Mouse (Mus musculus): Measurements from ENCODE around the gene Spert. TPM values are rescaled to one million over a fixed set of nuclear protein-coding genes. Genes with fewer than 3 reads are reported as not detected.

Spert gene
- total and polyA plus RNA-seq, 3 experiments, result not detected

DNA sequence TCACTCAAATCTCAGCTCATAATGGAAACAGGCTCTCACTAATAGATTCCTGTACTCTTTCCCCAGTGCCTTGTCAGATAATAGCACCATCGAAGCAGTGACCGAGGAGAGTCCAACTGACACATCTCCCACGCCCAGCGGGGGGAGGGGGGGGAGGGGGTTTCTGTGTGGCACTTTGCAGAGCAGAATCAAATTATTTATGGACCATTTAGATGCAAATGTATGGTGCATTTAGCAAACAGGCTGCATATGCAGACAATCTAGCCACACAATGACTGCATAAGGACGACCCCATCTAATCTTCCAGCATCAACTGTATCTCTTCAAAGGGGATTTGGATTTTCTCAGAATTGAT is 51.9 kb downstream of the Spert start:
- Histone ChIP-seq H3K36me3 (replicated peaks in 1 of 2; ENCODE audit: control insufficient read depth in 1 of 2, insufficient read depth in 1 of 2, low read length in 1 of 2) (no peaks in the 10 kb centered on the region), H3K4me1 (ENCODE audit: control insufficient read depth in 1 of 2, insufficient read depth in 2 of 2) (no peaks in the 10 kb centered on the region), H3K4me3 (replicated peaks in 1 of 3; ENCODE audit: low read depth in 2 of 3, low read length in 2 of 3, poor library complexity in 1 of 3) (no peak overlapping the region), H3K9ac (ENCODE audit: insufficient read depth, low read depth) (no peak overlapping the region), H3K4me2 (ENCODE audit: insufficient read depth, low read depth, poor library complexity, severe bottlenecking) (no peak overlapping the region), H3K9me3 (replicated peaks; ENCODE audit: low read length) (no peaks in the 10 kb centered on the region), H3K27me3 (replicated peaks) (no peaks in the 10 kb centered on the region), H3K79me2 (replicated peaks; ENCODE audit: control insufficient read depth, extremely low read depth, insufficient read depth, poor library complexity, severe bottlenecking) (no peaks in the 10 kb centered on the region), H3K27ac (ENCODE audit: insufficient read depth, low read depth) (no peak overlapping the region)
- in situ Hi-C loops (cut with MboI; ENCODE audit: low pct_ligation_motif_present, low pct_unique_long_range_greater_than_20kb, low sequenced_read_pairs), result no loop called here
- dilution Hi-C loops (cut with MboI; ENCODE audit: extremely low pct_ligation_motif_present, extremely low pct_unique_long_range_greater_than_20kb, low sequenced_read_pairs), result no loop called here
- TF ChIP-seq TCF12 (IDR thresholded peaks at IDR 0.05; ENCODE audit: low read depth, low read length) (no peak), HCFC1 (IDR thresholded peaks at IDR 0.05; ENCODE audit: low read depth, low read length) (no peak), ZC3H11A (IDR thresholded peaks at IDR 0.05; ENCODE audit: low read depth, low read length) (no peak), NRF1 (IDR thresholded peaks at IDR 0.05; ENCODE audit: low read depth, low read length) (no peak), MXI1 (IDR thresholded peaks at IDR 0.05; ENCODE audit: low read depth, low read length) (no peak), POLR2A (IDR thresholded peaks at IDR 0.05; ENCODE audit: low read depth, low read length) (no peak), USF2 (conservative IDR thresholded peaks at IDR 0.05; ENCODE audit: low read depth, low read length) (no peak), RAD21 (IDR thresholded peaks at IDR 0.05; ENCODE audit: low read depth, low read length) (no peak), CTCF (conservative IDR thresholded peaks at IDR 0.05 in 1 of 2, IDR thresholded peaks at IDR 0.05 in 1 of 2; ENCODE audit: low read depth in 2 of 2, low read length in 2 of 2) (no peak), SIN3A (IDR thresholded peaks at IDR 0.05; ENCODE audit: low read length) (no peak), UBTF (IDR thresholded peaks at IDR 0.05; ENCODE audit: low read depth, low read length) (no peak), POLR2AphosphoS2 (IDR thresholded peaks at IDR 0.05; ENCODE audit: low read depth, low read length) (no peak), MAFK (IDR thresholded peaks at IDR 0.05; ENCODE audit: insufficient replicate concordance, low read length) (no peak), SMC3 (IDR thresholded peaks at IDR 0.05; ENCODE audit: low read depth, low read length) (no peak)
- no peak for DNase-seq (ENCODE audit: extremely low read depth)

DNA sequence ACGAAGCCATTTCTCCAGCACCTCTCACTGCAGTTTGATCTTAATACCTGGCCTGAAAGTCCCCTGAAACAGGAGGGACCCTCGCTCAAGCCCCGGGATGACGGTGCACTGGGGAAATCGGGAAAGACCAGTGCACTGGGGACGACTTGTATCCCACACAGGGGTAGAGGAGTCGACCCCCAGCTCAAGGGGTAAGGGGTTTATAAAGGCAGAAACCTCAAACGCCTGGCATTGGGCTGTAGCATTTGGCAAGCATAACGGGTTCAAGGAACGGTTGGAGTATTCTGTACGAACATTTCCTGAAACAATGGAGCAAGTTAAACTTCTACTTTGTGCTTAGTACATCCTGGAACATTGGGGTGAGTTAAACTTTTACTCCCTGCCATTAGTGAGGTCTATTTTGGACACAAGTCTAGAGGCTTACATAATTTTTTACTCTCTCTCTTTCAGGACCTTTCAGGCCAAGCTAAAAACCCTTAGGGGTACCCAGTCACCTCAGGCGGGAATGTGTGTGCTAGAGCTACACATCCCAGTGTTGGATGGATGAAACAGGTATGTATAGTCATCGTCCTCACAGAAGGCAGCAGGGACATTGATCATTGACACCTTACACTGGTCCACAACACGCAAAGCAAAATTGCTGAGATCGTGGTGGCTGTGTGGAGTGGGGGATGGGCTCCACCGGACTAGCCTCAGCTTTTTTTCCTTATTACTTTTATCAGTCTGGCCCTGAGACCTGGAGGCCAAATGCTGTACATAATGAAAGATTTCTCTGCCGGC is 52.5 kb downstream of the Spert start:
- Histone ChIP-seq H3K4me1 (ENCODE audit: control insufficient read depth in 1 of 2, insufficient read depth in 2 of 2) (no peaks in the 10 kb centered on the region), H3K9ac (ENCODE audit: insufficient read depth, low read depth) (no peak overlapping the region), H3K36me3 (replicated peaks in 1 of 2; ENCODE audit: control insufficient read depth in 1 of 2, insufficient read depth in 1 of 2, low read length in 1 of 2) (no peaks in the 10 kb centered on the region), H3K4me3 (replicated peaks in 1 of 3; ENCODE audit: low read depth in 2 of 3, low read length in 2 of 3, poor library complexity in 1 of 3) (no peak overlapping the region), H3K9me3 (replicated peaks; ENCODE audit: low read length) (no peaks in the 10 kb centered on the region), H3K4me2 (ENCODE audit: insufficient read depth, low read depth, poor library complexity, severe bottlenecking) (no peak overlapping the region), H3K27me3 (replicated peaks) (no peaks in the 10 kb centered on the region), H3K27ac (ENCODE audit: insufficient read depth, low read depth) (no peak overlapping the region), H3K79me2 (replicated peaks; ENCODE audit: control insufficient read depth, extremely low read depth, insufficient read depth, poor library complexity, severe bottlenecking) (no peaks in the 10 kb centered on the region)
- dilution Hi-C loops (cut with MboI; ENCODE audit: extremely low pct_ligation_motif_present, extremely low pct_unique_long_range_greater_than_20kb, low sequenced_read_pairs) (no loop called here), in situ Hi-C loops (cut with MboI; ENCODE audit: low pct_ligation_motif_present, low pct_unique_long_range_greater_than_20kb, low sequenced_read_pairs) (no loop called here)
- TF ChIP-seq E2F4 (IDR thresholded peaks at IDR 0.05; ENCODE audit: insufficient replicate concordance, low read depth, low read length) (no peak), CTCF (conservative IDR thresholded peaks at IDR 0.05 in 1 of 2, IDR thresholded peaks at IDR 0.05 in 1 of 2; ENCODE audit: low read depth in 2 of 2, low read length in 2 of 2) (no peak), KAT2A (IDR thresholded peaks at IDR 0.05; ENCODE audit: insufficient replicate concordance, low read length) (no peak), EP300 (IDR thresholded peaks at IDR 0.05; ENCODE audit: low read length) (no peak), IRF4 (IDR thresholded peaks at IDR 0.05; ENCODE audit: low read depth, low read length) (no peak), UBTF (IDR thresholded peaks at IDR 0.05; ENCODE audit: low read depth, low read length) (no peak), RAD21 (IDR thresholded peaks at IDR 0.05; ENCODE audit: low read depth, low read length) (no peak), JUN (IDR thresholded peaks at IDR 0.05; ENCODE audit: insufficient read depth, low read depth, low read length) (no peak), RCOR1 (conservative IDR thresholded peaks at IDR 0.05; ENCODE audit: low read depth, low read length) (no peak), CHD2 (IDR thresholded peaks at IDR 0.05; ENCODE audit: low read length) (no peak), NELFE (IDR thresholded peaks at IDR 0.05; ENCODE audit: low read depth, low read length) (no peak), PAX5 (IDR thresholded peaks at IDR 0.05; ENCODE audit: low read length) (no peak), ZNF384 (IDR thresholded peaks at IDR 0.05; ENCODE audit: low read depth, low read length) (no peak), HCFC1 (IDR thresholded peaks at IDR 0.05; ENCODE audit: low read depth, low read length) (no peak), MEF2A (IDR thresholded peaks at IDR 0.05; ENCODE audit: borderline replicate concordance, low read depth, low read length) (no peak), MAZ (IDR thresholded peaks at IDR 0.05; ENCODE audit: low read depth, low read length) (no peak)
- DNase-seq (ENCODE audit: extremely low read depth), result no peak
